Mouse (Mus musculus) E14TG2a.4 (cell line): ENCODE data around the gene Rps15.

Source experiments
- H3K27me3 ChIP-seq: 2 replicates; pipeline ENCODE4 v1.6.1; 2014; ENCODE audit warnings: low read length, control low read depth; ENCODE audit not compliant: insufficient read depth
- H3K36me3 ChIP-seq: 2 replicates; pipeline ENCODE4 v1.6.1; 2014; ENCODE audit warnings: low read length, control low read depth; ENCODE audit not compliant: insufficient read depth
- H3K4me1 ChIP-seq: replicated peaks from 2 replicates; pipeline ENCODE4 v1.6.1; 2014; ENCODE audit warnings: low read depth, low read length, control low read depth
- H3K4me3 ChIP-seq: replicated peaks from 2 replicates; pipeline ENCODE4 v1.5.1; 2014; ENCODE audit warnings: mild to moderate bottlenecking, low read length
- H3K9me3 ChIP-seq: 2 replicates; pipeline ENCODE4 v1.6.1; 2014; ENCODE audit warnings: low read length, control low read depth
- CTCF ChIP-seq: conservative IDR thresholded peaks from 2 replicates; pipeline ENCODE4 v1.5.1; 2014; ENCODE audit warnings: low read length
- NANOG ChIP-seq: IDR thresholded peaks from 2 replicates; pipeline ENCODE4 v1.6.1; 2014; ENCODE audit warnings: borderline replicate concordance, low read length, mixed read lengths
- POU5F1 ChIP-seq: IDR thresholded peaks from 2 replicates; pipeline ENCODE4 v1.6.1; 2014; ENCODE audit warnings: low read length, borderline replicate concordance

Rps15 gene

DNA sequence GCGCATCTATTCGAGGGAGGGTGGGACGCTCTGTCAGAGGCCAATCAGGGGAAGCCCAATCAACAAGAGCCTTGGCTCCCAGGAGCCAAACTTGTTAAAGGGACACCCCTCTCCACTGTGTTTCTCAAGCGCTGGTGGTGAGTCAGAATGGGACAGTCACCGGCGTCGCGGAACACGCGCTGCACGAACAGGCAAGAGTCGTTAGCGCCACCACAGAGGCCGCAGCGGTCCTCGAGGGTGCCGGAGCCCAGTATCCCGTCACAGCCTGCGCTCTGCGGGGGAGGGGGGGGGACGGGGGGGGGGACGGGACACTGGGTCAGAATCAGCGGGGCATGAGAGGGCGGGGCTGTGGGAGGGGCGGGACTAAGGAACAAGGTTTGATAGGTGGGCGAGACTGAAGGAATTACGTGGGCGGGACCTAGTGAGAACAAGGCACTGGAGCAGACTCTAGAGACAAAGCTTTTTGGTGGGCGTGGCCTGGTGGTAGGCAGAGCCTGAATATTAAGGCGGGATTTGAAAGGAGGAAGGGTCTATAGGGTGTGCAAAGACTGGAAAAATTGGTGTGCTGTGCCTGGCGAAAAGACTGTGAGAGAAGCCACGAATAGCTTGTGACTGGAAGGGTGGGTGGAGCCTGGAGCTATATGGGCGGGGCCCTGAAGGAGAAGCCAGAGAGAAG is 50.6 kb downstream of the Rps15 start:
- Histone ChIP-seq H3K4me3 (peak overlapping the region; percentile 76), H3K4me1 (peaks cover 84% of the 10 kb centered on the region), H3K9me3 (no peaks in the 10 kb centered on the region), H3K36me3 (no peaks in the 10 kb centered on the region), H3K27me3 (peaks cover 51% of the 10 kb centered on the region)
- TF ChIP-seq NANOG (no peak), POU5F1 (no peak), CTCF (no peak)

- Histone ChIP-seq H3K9me3 (no peaks in the 10 kb centered on the region), H3K4me1 (peaks cover 83% of the 10 kb centered on the region), H3K36me3 (no peaks in the 10 kb centered on the region), H3K4me3 (peak overlapping the region; percentile 76), H3K27me3 (peaks cover 56% of the 10 kb centered on the region)
- TF ChIP-seq POU5F1, result no peak
- no peak for TF ChIP-seq NANOG
- TF ChIP-seq CTCF, result no peak
Observed at GRCm38 (mm10) chr10:80343425-80343895, 51.2 kb downstream of the Rps15 start.
